Mouse (Mus musculus) heart, postnatal 25 days (tissue): Measurements from ENCODE around the gene Fbxl15. TPM values are rescaled to one million over a fixed set of nuclear protein-coding genes. Genes with fewer than 3 reads are reported as not detected.

Experiments used
- DNase-seq: peaks from one replicate; pipeline ENCODE4 v3.0.0; 2022; ENCODE audit warnings: low spot score
- intact Hi-C: fragments of 180-260 bp; cut with DNase I; formaldehyde crosslinking; loops from one replicate; pipeline ENCODE4 v1.15.1; 2025
- total RNA-seq, 2 experiments: library from RNA; stranded (reverse); gene quantifications; 2 replicates each; pipeline ENCODE4 v1.2.3; 2021

Fbxl15 gene
- total RNA-seq, 2 experiments from 2014 or later = 5.2 to 6.0 TPM

DNA sequence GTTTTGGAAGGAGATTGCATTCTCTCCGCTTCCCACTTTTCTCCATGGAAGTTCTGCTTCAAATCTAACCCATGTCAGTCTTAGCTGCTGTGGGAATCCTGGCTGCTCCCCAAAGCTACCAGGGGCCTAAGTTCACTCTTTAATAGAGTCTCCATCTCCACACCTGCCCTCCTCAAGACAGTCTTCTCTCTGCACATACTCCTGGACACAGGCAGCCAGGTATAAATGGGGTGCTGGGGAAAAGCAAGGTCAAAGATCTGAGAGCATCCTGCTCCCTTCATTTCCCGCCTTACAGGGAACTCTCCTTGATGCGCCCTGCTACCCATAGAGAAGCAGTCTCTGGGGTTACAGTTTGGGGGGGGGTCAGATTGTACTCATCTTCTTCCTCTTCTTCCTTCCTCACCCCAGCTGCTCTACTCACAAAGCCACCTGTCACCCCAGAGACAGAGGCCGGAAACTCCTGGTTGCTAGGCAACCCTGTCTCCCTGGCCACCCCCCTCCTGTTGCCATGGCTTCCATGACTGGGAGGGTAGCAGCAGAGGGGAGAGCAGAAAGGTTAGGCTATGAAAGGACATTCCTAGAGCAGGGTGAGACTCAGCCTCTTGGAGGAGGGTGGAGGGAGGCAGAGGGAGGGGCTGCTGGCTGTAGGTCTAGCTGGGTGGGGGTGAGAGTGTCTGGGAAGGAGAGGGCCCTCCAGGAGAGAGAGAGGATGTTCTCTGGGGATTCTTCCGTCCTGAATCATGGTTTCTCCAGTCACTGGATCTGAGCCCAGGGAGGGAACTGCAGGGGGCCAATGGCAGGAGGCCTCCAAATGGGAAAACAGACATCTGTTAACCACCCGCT, 6.7 kb upstream of the Fbxl15 start:
- DNase-seq = no peak
- intact Hi-C loops = no loop called here

DNA sequence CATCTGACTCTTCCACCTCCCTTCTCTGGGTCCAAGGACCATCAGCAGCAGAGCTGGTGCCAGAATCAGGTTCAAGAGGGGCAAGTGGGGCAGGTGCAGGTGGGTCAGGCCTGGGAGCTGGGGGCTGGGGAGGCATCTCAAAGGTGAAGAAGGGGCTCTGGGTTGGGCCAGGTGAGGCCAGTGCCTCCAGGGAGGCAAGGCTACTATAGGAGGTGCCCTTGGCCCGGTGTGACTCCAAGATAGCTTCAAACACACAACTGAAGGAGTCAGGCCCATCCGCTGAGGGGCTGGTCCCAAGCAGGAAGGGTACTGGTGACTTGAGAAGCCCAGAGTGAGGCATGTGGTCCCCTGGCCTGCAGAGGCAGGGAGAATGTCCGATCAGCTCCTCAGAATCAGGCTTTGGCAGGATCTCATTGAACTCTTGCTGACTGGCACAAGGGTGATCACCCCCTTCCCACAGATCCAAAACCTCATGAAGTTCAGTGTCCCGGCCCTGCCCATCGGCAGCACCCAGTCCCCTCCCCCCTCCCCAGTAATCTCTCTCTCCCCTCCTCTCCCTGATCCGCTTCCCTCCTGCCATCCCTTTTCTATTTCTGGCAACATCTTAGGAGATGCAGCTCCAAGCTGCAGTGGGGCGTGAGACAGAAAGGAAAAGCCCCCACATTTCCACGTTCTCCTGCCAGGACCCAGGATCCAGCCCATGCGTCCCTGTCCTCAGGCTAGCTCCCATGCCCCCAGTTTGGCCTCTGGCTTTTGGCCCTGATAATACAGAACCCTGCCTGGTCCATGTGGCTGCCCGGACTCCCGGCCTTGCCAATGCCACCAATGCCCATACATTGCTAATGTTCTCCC, 5.6 kb upstream of the Fbxl15 start:
- intact Hi-C loops = no loop called here
- DNase-seq = no peak

DNA sequence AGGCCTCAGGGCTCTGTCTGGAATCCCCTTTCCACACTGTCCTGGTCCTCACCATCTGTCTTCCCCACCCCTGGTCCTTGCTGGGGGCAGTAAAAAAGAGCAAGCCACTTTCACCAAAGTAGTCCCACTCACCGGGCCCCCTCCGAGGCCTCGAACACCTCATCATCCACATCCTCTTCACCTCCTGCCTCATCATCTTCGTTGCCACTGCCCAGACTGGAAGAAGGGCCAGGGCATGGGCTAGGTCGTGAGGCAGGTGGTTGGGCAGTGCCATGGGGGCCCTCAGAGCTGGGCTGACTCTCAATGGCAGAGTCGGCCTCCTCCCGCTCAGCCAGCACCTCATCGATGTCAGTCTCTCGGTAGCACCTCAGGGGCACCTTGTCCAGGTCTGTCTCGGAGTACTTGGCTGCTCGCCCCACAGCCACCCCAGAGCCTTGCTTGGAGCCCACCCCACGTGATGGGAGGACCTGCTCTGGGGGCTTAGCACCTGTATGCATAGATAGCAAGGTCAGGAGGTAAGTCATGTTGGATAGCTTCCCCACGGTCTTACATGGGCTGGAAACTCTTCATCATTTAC, 4.9 kb upstream of the Fbxl15 start:
- no peak for DNase-seq
- intact Hi-C loops = no loop called here

DNA sequence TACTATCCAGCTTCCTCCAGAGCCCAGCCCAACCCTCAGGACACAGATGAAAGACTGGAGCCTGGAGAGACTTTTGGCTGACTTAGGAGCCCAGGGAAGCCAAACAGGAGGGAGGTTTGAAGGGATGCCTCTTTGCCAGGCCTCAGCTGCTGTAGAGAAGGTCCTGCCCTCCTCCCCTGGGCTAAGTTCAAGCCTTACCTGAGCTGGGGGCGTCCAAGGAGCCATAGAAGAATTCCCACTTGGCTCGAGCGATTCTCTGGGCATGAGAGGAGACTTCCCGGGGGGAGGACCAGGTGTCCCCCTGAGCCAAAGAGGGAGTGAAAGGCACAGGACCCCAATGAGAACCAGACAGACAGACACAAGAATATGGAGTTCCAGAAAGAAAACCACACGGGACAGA, 4.3 kb upstream of the Fbxl15 start:
- DNase-seq = no peak
- intact Hi-C loops = no loop called here

- no peak for DNase-seq
- intact Hi-C loops = no loop called here
These were observed 3.6 kb upstream of the Fbxl15 start for GRCm38 (mm10) chr19:46324366-46324765.

DNA sequence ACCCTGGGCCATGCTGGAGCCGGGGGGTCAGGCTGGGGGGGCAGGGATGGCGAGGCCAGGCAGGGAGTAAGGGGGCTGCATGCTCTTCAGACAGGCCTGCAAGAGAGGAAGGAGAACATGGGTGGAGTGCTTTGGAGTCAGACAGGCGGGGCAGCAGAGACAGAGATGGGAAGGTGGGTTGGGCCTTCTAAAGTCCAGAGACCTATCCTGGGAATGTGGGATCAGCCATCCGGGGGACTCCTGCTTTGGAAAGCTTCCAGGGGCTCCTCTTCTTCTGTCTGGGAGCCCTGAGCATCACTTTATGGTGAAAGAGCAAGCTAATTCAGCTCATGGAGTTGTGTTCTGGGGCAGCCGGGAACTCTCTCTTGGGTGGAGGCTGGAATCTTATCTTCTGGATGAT, 3.1 kb upstream of the Fbxl15 start:
- DNase-seq = no peak
- intact Hi-C loops = no loop called here

DNA sequence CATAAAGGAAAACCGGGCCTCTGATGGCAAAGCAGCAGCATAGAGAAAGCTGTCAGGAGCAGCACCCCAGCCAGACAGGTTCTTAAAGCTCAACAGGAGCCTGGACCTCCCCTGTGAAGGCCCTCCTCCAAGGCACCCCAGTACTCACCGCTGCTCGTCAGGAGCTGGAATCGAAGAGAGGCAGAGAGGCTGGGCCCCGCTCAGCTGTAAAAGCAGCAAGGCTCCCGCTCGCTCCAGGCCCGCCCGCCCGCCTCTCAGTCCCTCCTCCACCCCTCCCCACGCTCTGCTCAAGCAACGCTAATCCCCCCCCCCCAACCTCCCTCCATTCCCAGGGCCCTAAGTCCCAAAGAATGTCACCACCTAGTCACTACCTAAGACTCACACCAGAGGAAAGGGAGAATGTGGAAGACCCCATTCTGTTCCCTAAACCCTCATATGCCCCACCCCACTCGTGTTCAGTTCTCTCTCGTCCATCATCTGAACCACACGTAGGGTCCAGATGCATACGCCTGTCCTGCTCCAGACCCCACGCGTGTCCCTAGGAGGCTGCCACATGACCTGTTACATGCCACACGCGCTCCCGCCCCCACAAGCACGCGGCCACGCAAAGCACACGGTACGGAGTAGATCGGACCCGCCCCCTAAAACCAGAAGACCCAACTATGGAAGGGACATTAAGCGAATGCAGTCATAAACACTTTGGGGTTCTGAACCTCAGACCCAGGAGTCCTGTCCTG, 1.8 kb upstream of the Fbxl15 start:
- intact Hi-C loops = loop anchor here (2.0 kb wide), 1 partner anchor 17 kb away; no protein-coding TSS in a partner anchor
- DNase-seq = no peak

GRCm38 (mm10) chr19:46326756-46327305, 1.2 kb upstream of the Fbxl15 start, which contains the start of gene Psd:
Psd (minus strand) TSS chr19:46327156.
- intact Hi-C loops = loop anchor here (2.0 kb wide), 1 partner anchor 18 kb away; no protein-coding TSS in a partner anchor

DNA sequence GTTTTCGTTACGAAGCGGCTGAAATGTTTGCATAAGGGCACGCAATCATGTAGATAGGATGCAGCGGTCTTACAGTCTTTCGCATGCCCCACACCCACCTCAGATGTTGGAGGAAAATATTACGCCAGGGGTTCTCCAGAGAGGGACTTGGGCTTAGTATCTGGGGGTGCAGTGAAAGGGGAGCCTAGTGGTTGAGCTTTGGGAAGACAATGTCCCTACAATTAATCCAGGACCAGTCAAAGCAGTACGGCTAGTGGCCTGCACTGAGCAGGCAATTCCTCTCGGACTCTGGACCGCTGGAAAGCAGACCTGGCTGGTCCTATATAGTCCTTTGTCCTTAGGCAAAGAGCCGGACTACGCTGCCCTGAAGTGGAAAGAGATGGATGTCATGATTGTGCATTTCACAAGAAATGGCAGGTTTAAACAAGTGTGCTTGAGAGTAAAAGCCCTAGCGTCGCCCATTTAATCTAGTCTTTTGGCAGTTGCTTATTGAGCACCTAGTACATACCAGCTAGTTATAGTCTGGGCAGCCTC, 386 bp upstream of the Fbxl15 start:
- intact Hi-C loops = loop anchor here (2.0 kb wide), 1 partner anchor 19 kb away; no protein-coding TSS in a partner anchor
- no peak for DNase-seq

More at GRCm38 (mm10) chr19:46326756-46327305, 1.2 kb upstream of the Fbxl15 start, which contains the start of gene Psd:
- DNase-seq = no peak

- no peak for DNase-seq
- intact Hi-C loops = no loop called here
These were observed 1.2 kb downstream of the Fbxl15 start for GRCm38 (mm10) chr19:46329031-46329641.

DNA sequence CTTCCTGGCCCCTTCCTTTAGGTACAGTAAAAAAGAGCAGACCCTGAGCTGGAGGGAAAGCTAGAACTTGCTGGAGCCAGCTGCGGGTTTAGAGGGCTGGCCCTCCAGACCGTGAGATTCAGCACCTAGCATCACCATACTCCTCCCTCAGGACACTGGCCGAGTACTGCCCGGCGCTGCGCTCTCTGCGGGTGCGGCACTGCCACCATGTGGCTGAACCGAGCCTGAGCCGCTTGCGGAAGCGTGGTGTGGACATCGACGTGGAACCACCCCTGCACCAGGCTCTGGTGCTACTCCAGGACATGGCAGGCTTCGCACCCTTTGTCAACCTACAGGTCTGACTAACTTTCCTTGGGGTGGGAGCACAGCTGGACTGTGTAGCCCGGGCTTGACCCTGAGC, 2.0 kb downstream of the Fbxl15 start:
- intact Hi-C loops = no loop called here

GRCm38 (mm10) chr19:46330696-46331095, 2.7 kb downstream of the Fbxl15 start:
- no peak for DNase-seq
- intact Hi-C loops = no loop called here

More for the DNA sequence above, 2.0 kb downstream of the Fbxl15 start:
- peak; percentile 53 for DNase-seq

- DNase-seq = no peak
These were observed 3.3 kb downstream of the Fbxl15 start for GRCm38 (mm10) chr19:46331326-46331725.

GRCm38 (mm10) chr19:46331936-46332335, 4.0 kb downstream of the Fbxl15 start:
- DNase-seq = no peak
- intact Hi-C loops = no loop called here

More at GRCm38 (mm10) chr19:46331326-46331725, 3.3 kb downstream of the Fbxl15 start:
- intact Hi-C loops = no loop called here

GRCm38 (mm10) chr19:46332721-46333339, 4.8 kb downstream of the Fbxl15 start:
- intact Hi-C loops = no loop called here
- no peak for DNase-seq

- intact Hi-C loops = no loop called here
These were observed 5.9 kb downstream of the Fbxl15 start for GRCm38 (mm10) chr19:46333906-46334305.

GRCm38 (mm10) chr19:46337719-46338330, 9.8 kb downstream of the Fbxl15 start:
- intact Hi-C loops = loop anchor here (2.0 to 5.0 kb wide), 4 partner anchors 19 to 109 kb away; partner anchors contain the start of gene Nfkb2
- no peak for DNase-seq

More at GRCm38 (mm10) chr19:46333906-46334305, 5.9 kb downstream of the Fbxl15 start:
- DNase-seq = no peak
